Mouse (Mus musculus) limb, embryonic 11.5 days (tissue): Measurements from ENCODE around the gene Eva1c. TPM values are rescaled to one million over a fixed set of nuclear protein-coding genes. Genes with fewer than 3 reads are reported as not detected.

Source experiments
- ATAC-seq: fragments of 200-750 bp; cut with Nextera tagmentation; 2 replicates; pipeline ENCODE4 v1.8.0; 2017; ENCODE audit warnings: low read depth; ENCODE audit not compliant: insufficient number of reproducible peaks, low FRiP score, low TSS enrichment
- DNase-seq: peaks from one replicate; pipeline ENCODE4 v3.0.0-alpha.2; 2015; ENCODE audit warnings: low spot score
- H3K27ac ChIP-seq: fragments of 300-500 bp; sonication (generic); replicated peaks from 2 replicates; pipeline ENCODE4 v1.5.1; 2014; ENCODE audit warnings: low read depth, mild to moderate bottlenecking, low read length
- H3K27me3 ChIP-seq: fragments of 300-500 bp; sonication (generic); 2 replicates; pipeline ENCODE4 v1.6.1; 2014; ENCODE audit warnings: mild to moderate bottlenecking, low read length, mixed read lengths; ENCODE audit not compliant: control insufficient read depth, insufficient read depth
- H3K36me3 ChIP-seq: fragments of 300-500 bp; sonication (generic); 2 replicates; pipeline ENCODE4 v1.6.1; 2014; ENCODE audit warnings: mild to moderate bottlenecking, low read length, moderate library complexity, mixed read lengths; ENCODE audit not compliant: control insufficient read depth, insufficient read depth
- H3K4me1 ChIP-seq: fragments of 300-500 bp; sonication (generic); 2 replicates; pipeline ENCODE4 v1.6.1; 2014; ENCODE audit warnings: low read length, mixed read lengths; ENCODE audit not compliant: control insufficient read depth, insufficient read depth
- H3K4me2 ChIP-seq: fragments of 300-500 bp; sonication (generic); 2 replicates; pipeline ENCODE4 v1.6.1; 2014; ENCODE audit warnings: low read depth, mild to moderate bottlenecking, moderate library complexity; ENCODE audit not compliant: severe bottlenecking
- H3K4me3 ChIP-seq: fragments of 300-500 bp; sonication (generic); 2 replicates; pipeline ENCODE4 v1.5.1; 2014; ENCODE audit warnings: low read depth, low read length
- H3K9ac ChIP-seq: fragments of 300-500 bp; sonication (generic); 2 replicates; pipeline ENCODE4 v1.6.1; 2014; ENCODE audit warnings: mild to moderate bottlenecking, low read length
- H3K9me3 ChIP-seq: fragments of 300-500 bp; sonication (generic); 2 replicates; pipeline ENCODE4 v1.6.1; 2016; ENCODE audit warnings: low read length; ENCODE audit not compliant: control insufficient read depth
- WGBS: fragments of 180-500 bp; shearing (Covaris S2); extraction: QIAGEN DNeasy Blood & Tissue Kit; methylation state at CpG from one replicate; pipeline ENCODE4 v1.1.7; 2014; 5-methylcytosine and 5-hydroxymethylcytosine counted together
- polyA plus RNA-seq: library from polyadenylated mRNA; unstranded; fragments of >200 nt; fragmentation: Nextera tagmentation; extraction: Ambion mirVana; gene quantifications from 2 replicates; pipeline ENCODE4 v1.2.1, GENCODE M21; 2014

Eva1c gene
- polyA plus RNA-seq, 1 experiment from 2014 or later = 0.44 TPM

- WGBS = 84% methylated on average over 7 of the region's 7 CpGs
- Histone ChIP-seq H3K27me3 (peaks cover 32% of the 10 kb centered on the region), H3K27ac (no peak overlapping the region)
These were observed 2.6 kb downstream of the Eva1c start for GRCm38 (mm10) chr16:90829136-90829535.

GRCm38 (mm10) chr16:90829894-90830685 lies 3.6 kb downstream of the Eva1c start:
- H3K36me3 ChIP-seq = no peaks in the 10 kb centered on the region
- H3K9me3 ChIP-seq = no peaks in the 10 kb centered on the region
- ATAC-seq (peak; percentile 22; the same call in 1 of the 2 replicates), DNase-seq (peak; percentile 76)
- peak overlapping the region; percentile 49 for H3K4me3 ChIP-seq
- H3K27me3 ChIP-seq = peaks cover 32% of the 10 kb centered on the region
- H3K27ac ChIP-seq = no peak overlapping the region
- H3K9ac ChIP-seq = no peak overlapping the region
- H3K4me1 ChIP-seq = peaks cover 7% of the 10 kb centered on the region; the same call in 1 of the 2 replicates
- H3K4me2 ChIP-seq = peak overlapping the region; percentile 78
- WGBS = under 1% methylated on average over 40 of the region's 45 CpGs

More at GRCm38 (mm10) chr16:90829136-90829535, 2.6 kb downstream of the Eva1c start:
- no peak for DNase-seq
- ATAC-seq = no peak
- H3K9me3 ChIP-seq = no peaks in the 10 kb centered on the region
- peaks cover 7% of the 10 kb centered on the region; the same call in 1 of the 2 replicates for H3K4me1 ChIP-seq
- H3K36me3 ChIP-seq = no peaks in the 10 kb centered on the region
- H3K9ac ChIP-seq = no peak overlapping the region
- H3K4me3 ChIP-seq = no peak overlapping the region
- H3K4me2 ChIP-seq = no peak overlapping the region

- Histone ChIP-seq H3K27me3 (peaks cover 32% of the 10 kb centered on the region), H3K4me1 (peaks cover 7% of the 10 kb centered on the region; the same call in 1 of the 2 replicates), H3K4me3 (peak overlapping the region; percentile 49), H3K9me3 (no peaks in the 10 kb centered on the region), H3K4me2 (peak overlapping the region; percentile 78), H3K36me3 (no peaks in the 10 kb centered on the region), H3K9ac (peak overlapping the region; percentile 49; the same call in 1 of the 2 replicates), H3K27ac (no peak overlapping the region)
- ATAC-seq (peak; percentile 69), DNase-seq (peak; percentile 69)
- WGBS = under 1% methylated on average over 67 of the region's 67 CpGs
These were observed 4.3 kb downstream of the Eva1c start for GRCm38 (mm10) chr16:90830686-90831439.

DNA sequence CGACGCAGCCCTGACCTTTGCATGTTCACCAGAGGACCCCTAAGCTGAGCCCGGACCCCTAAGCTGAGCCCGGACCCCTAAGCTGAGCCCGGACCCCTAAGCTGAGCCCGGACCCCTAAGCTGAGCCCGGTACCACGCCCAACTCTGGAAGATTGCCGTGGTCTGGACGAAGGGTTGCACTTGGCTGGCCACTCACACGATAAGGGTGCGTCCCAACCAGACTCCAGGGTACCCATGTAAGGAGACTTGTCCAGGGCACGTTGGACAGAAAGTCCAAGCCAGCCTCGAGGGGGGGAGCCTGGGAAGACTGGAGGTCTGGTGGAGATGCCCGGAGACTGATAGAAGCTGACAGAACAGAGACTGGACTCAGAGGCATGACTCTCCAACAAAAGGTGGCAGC lies 5.2 kb downstream of the Eva1c start:
- Histone ChIP-seq H3K36me3 (no peaks in the 10 kb centered on the region), H3K4me2 (no peak overlapping the region; the same call in 1 of the 2 replicates), H3K4me3 (peak overlapping the region; percentile 49), H3K9me3 (no peaks in the 10 kb centered on the region), H3K27me3 (peaks cover 32% of the 10 kb centered on the region), H3K9ac (no peak overlapping the region), H3K27ac (no peak overlapping the region), H3K4me1 (peaks cover 7% of the 10 kb centered on the region; the same call in 1 of the 2 replicates)
- WGBS = 20% methylated on average over 15 of the region's 15 CpGs
- DNase-seq = no peak
- ATAC-seq = no peak

DNA sequence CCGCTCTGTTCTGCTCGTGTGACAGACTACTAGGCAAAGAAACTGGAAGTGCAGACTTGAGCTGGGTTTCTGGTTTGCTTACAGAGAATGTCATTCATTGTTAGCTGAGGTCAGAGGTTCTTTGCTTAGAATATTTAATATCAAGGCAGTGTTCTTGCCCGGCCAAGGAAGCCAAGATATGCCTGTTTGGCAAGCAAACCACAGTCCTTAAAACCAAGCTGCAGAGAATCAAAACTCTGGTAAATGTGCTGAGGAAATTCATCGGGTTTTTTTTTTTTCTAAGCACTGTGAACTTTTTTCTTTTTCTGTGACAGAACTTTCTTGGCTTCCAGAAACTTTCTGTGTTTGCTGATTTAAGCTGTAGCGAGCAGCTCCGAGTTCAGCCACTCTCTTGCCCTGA lies 6.0 kb downstream of the Eva1c start:
- no peaks in the 10 kb centered on the region for H3K9me3 ChIP-seq
- 72% methylated on average over 6 of the region's 6 CpGs for WGBS
- H3K27me3 ChIP-seq = peaks cover 32% of the 10 kb centered on the region
- H3K9ac ChIP-seq = no peak overlapping the region
- DNase-seq (no peak), ATAC-seq (no peak)
- no peak overlapping the region for H3K27ac ChIP-seq
- no peaks in the 10 kb centered on the region for H3K36me3 ChIP-seq
- H3K4me2 ChIP-seq = no peak overlapping the region
- no peak overlapping the region for H3K4me3 ChIP-seq
- peaks cover 7% of the 10 kb centered on the region; the same call in 1 of the 2 replicates for H3K4me1 ChIP-seq

- Histone ChIP-seq H3K36me3 (no peaks in the 10 kb centered on the region), H3K9me3 (no peaks in the 10 kb centered on the region), H3K27ac (no peak overlapping the region), H3K4me3 (no peak overlapping the region), H3K9ac (no peak overlapping the region), H3K27me3 (peaks cover 32% of the 10 kb centered on the region), H3K4me2 (0 out of 2 replicates have a peak overlapping the region, but pooled peaks have one; percentile 10), H3K4me1 (peaks cover 7% of the 10 kb centered on the region; the same call in 1 of the 2 replicates)
- WGBS = 38% methylated on average over 9 of the region's 9 CpGs
- DNase-seq = no peak
- ATAC-seq = no peak
These were observed 6.7 kb downstream of the Eva1c start for GRCm38 (mm10) chr16:90833041-90833791.

DNA sequence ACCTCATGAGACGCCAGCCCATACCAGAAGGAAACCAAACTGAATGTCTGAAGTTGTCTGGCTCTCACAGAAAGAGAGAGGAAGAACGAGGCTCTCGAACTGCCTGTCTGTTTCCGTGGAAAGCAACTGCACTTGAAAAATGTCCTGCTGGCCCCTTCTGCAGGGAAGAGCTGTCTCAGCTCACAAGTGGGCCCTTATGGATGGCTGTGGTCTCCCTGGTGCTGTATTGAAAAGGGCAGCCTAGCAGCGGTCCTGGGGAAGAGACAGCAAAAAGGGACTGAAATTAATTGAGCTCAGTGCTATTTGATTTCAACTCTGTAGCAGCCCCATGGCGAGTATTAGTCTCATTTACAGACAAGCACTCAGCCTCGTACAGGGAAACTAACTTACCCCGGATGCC lies 10.9 kb downstream of the Eva1c start:
- Histone ChIP-seq H3K9ac (no peak overlapping the region), H3K4me2 (no peak overlapping the region), H3K4me3 (no peak overlapping the region), H3K36me3 (no peaks in the 10 kb centered on the region), H3K4me1 (peaks cover 4% of the 10 kb centered on the region; the same call in 1 of the 2 replicates), H3K9me3 (no peaks in the 10 kb centered on the region), H3K27me3 (no peaks in the 10 kb centered on the region; the same call in 1 of the 2 replicates), H3K27ac (no peak overlapping the region)
- no peak for ATAC-seq
- WGBS = 80% methylated on average over 8 of the region's 8 CpGs
- DNase-seq = no peak

GRCm38 (mm10) chr16:90842164-90842563 lies 15.6 kb downstream of the Eva1c start:
- Histone ChIP-seq H3K4me1 (no peaks in the 10 kb centered on the region), H3K9me3 (no peaks in the 10 kb centered on the region), H3K36me3 (no peaks in the 10 kb centered on the region), H3K27me3 (no peaks in the 10 kb centered on the region), H3K4me3 (no peak overlapping the region), H3K4me2 (no peak overlapping the region), H3K27ac (no peak overlapping the region), H3K9ac (no peak overlapping the region)
- ATAC-seq (no peak), DNase-seq (no peak)
- 79% methylated on average over 9 of the region's 9 CpGs for WGBS
